Mouse (Mus musculus) G1E (cell line): ENCODE measurements around the gene Gtf3c5. TPM values are rescaled to one million over a fixed set of nuclear protein-coding genes. Genes with fewer than 3 reads are reported as not detected.

Experiments used
- ATAC-seq: 2 replicates; pipeline ENCODE4 v1.8.0; 2016; ENCODE audit warnings: mild to moderate bottlenecking; ENCODE audit not compliant: insufficient number of reproducible peaks, poor library complexity, low FRiP score, severe bottlenecking; ENCODE audit errors: extremely low read depth
- DNase-seq: peaks from one replicate; pipeline ENCODE4 v3.0.0; 2012; ENCODE audit warnings: low spot score
- H3K27me3 ChIP-seq: 2 replicates; pipeline ENCODE4 v1.6.1; 2012; ENCODE audit warnings: mild to moderate bottlenecking, low read length, inconsistent platforms; ENCODE audit not compliant: insufficient read depth
- H3K36me3 ChIP-seq: replicated peaks from 2 replicates; pipeline ENCODE3; 2012; ENCODE audit warnings: mild to moderate bottlenecking, inconsistent platforms
- H3K4me1 ChIP-seq: 2 replicates; pipeline ENCODE4 v1.6.1; 2012; ENCODE audit warnings: low read depth, low read length, inconsistent platforms, mixed read lengths; ENCODE audit not compliant: insufficient read depth
- H3K4me3 ChIP-seq: 2 replicates; pipeline ENCODE4 v1.5.1; 2012; ENCODE audit warnings: low read depth, mild to moderate bottlenecking, inconsistent platforms, low read length, moderate library complexity, mixed read lengths
- H3K9me3 ChIP-seq: replicated peaks from 2 replicates; pipeline ENCODE4 v1.6.1; 2012; ENCODE audit warnings: inconsistent platforms
- CTCF ChIP-seq: IDR thresholded peaks from 2 replicates; pipeline ENCODE4 v1.5.1; 2012; ENCODE audit warnings: low read depth, low read length, inconsistent platforms, mixed read lengths
- GATA1 ChIP-seq: IDR thresholded peaks from 2 replicates; pipeline ENCODE4 v1.6.1; 2012; ENCODE audit warnings: borderline replicate concordance, low read length, inconsistent platforms, mixed read lengths
- GATA2 ChIP-seq: IDR thresholded peaks from 2 replicates; pipeline ENCODE4 v1.6.1; 2012; ENCODE audit warnings: low read depth, low read length, inconsistent platforms, borderline replicate concordance
- POLR2AphosphoS5 ChIP-seq: IDR thresholded peaks from 2 replicates; pipeline ENCODE4 v1.6.1; 2012; ENCODE audit warnings: low read depth, low read length, inconsistent platforms; ENCODE audit not compliant: insufficient replicate concordance
- TAL1 ChIP-seq: conservative IDR thresholded peaks from 2 replicates; pipeline ENCODE4 v1.6.1; 2012; ENCODE audit warnings: low read depth, low read length, inconsistent platforms, mixed read lengths
- polyA plus RNA-seq: library from polyadenylated mRNA; stranded (reverse); fragments of >175 nt; gene quantifications from 2 replicates; pipeline ENCODE4 v1.2.3, GENCODE M21; 2012
- total RNA-seq, 2 experiments: library from RNA; stranded (forward) in 1 of 2; stranded (reverse) in 1 of 2; fragments of 200-1000 nt in 1 of 2; fragments of >200 nt in 1 of 2; fragmentation: Nextera tagmentation in 1 of 2; gene quantifications; 2 replicates each; pipeline ENCODE4 v1.2.3; 2014 to 2017

Gtf3c5 gene
- total and polyA plus RNA-seq, 3 experiments, result 19.0 to 60.2 (median 26.0) TPM

DNA sequence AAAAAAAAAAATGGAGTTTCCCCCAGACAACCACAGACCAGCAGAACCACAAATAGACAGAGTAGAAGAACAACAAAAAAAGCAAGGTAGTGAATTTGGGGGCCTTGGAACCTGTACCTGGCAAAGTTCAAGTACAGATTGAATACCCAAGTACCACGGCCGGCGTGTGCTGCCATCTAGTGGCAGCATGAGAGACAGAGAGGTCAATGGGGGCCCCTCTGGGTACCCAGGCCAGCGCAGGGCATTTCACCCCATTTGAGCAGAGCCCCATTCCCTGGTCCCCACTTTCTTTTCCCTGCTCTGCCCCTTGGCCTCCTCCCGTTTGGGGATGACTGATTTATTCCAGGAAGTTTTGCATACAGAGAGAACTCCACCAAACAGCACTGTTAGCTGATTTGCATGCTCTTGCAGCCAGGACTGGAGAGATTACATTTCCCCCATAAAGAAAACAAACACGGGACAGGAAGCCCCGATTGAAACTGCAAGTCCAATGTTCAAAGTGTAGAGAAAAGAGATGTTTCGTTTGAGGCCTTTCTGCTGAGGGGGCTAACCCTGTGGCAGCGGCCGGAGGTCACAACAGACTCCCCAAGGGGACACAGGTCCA, 39.1 kb upstream of the Gtf3c5 start:
- peak; percentile 70 for TF ChIP-seq CTCF
- no peak for TF ChIP-seq GATA1
- DNase-seq, result no peak
- peaks cover 50% of the 10 kb centered on the region for H3K4me1 ChIP-seq
- H3K9me3 ChIP-seq, result no peaks in the 10 kb centered on the region
- peak overlapping the region; percentile 47; the same call in 1 of the 2 replicates for H3K4me3 ChIP-seq
- ATAC-seq, result no peak
- peaks cover 30% of the 10 kb centered on the region for H3K36me3 ChIP-seq
- no peaks in the 10 kb centered on the region for H3K27me3 ChIP-seq

GRCm38 (mm10) chr2:28621664-28622171, 38.2 kb upstream of the Gtf3c5 start, which contains the start of gene Gfi1b:
Gfi1b (minus strand) TSS chr2:28621982.
- Histone ChIP-seq H3K36me3 (peaks cover 39% of the 10 kb centered on the region), H3K4me1 (peaks cover 59% of the 10 kb centered on the region), H3K27me3 (no peaks in the 10 kb centered on the region), H3K4me3 (peak within 1 kb of the TSS; percentile 83), H3K9me3 (no peaks in the 10 kb centered on the region)
- TF ChIP-seq POLR2AphosphoS5 (no peak), GATA1 (no peak), TAL1 (peak; percentile 53), GATA2 (no peak)
- DNase-seq (no peak), ATAC-seq (peak; percentile 68)

DNA sequence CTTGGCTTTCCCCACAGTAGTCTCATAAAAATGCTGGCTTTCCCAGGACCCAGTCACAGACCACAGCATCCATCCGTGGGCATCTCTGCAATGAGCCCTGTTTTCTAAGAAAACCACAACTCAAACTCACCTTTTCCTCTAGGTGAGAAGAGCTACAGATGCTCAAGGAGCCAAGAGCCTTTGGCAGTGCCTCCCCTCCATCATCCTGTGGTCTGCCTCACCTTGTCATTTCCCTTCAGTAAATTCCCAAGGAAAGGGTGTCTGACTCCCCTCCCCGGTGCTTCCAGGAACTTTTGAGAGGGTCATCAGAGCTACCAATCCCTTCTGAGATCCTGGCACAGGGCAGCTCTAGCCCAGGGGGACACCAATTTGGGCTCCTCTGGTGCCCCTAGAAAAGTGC, 37.6 kb upstream of the Gtf3c5 start:
- Histone ChIP-seq H3K27me3 (no peaks in the 10 kb centered on the region), H3K9me3 (no peaks in the 10 kb centered on the region), H3K4me3 (peak overlapping the region; percentile 83), H3K36me3 (peaks cover 45% of the 10 kb centered on the region), H3K4me1 (peaks cover 63% of the 10 kb centered on the region)
- ATAC-seq (no peak), DNase-seq (no peak)
- TF ChIP-seq GATA1, result no peak
- TF ChIP-seq GATA2, result no peak
- TF ChIP-seq CTCF, result no peak
- no peak for TF ChIP-seq POLR2AphosphoS5
- no peak for TF ChIP-seq TAL1

DNA sequence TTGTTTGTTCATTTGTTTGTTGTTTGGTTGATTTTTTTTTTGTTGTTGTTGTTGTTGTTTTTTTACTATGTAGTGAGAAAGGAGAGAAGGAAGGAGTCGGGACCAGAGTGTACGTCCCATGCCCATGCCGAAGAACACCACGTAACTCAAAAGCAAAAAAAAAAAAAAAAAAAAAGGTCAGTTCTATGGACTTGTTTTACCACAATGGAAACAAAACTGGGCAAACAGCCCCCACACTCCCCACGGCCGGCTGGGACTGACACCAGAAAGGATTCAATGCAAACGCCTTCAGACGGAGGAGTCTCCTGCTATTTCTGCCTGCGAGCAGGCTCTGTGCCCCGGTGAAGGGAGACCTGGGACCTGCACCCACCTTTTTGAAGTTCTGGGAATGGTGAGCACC, 37.0 kb upstream of the Gtf3c5 start:
- TF ChIP-seq TAL1 (no peak), CTCF (no peak), POLR2AphosphoS5 (no peak), GATA2 (no peak), GATA1 (no peak)
- Histone ChIP-seq H3K9me3 (no peaks in the 10 kb centered on the region), H3K4me1 (peaks cover 66% of the 10 kb centered on the region), H3K4me3 (peak overlapping the region; percentile 83), H3K36me3 (peaks cover 51% of the 10 kb centered on the region), H3K27me3 (no peaks in the 10 kb centered on the region)
- ATAC-seq (no peak), DNase-seq (no peak)

DNA sequence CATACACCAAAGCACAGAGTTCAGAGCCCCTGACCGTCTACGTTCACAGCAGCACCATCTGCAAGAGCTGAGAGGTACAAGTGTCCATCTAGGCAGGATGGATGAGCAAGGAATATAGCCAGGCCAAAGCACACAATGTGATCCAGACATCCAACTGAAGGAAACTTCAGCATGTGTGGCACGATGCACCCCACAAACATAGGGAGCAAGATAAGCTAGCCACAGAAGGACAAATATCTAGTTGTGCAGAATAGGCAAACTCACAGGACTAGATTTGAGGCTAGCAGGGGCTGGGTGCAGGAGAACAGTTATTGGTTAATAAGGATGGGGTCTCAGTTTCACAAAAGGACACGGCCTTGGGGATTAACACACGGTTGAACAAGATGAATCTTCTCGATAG, 35.8 kb upstream of the Gtf3c5 start:
- Histone ChIP-seq H3K27me3 (no peaks in the 10 kb centered on the region), H3K9me3 (no peaks in the 10 kb centered on the region), H3K36me3 (peaks cover 63% of the 10 kb centered on the region), H3K4me1 (peaks cover 78% of the 10 kb centered on the region), H3K4me3 (peak overlapping the region; percentile 83)
- DNase-seq (no peak), ATAC-seq (no peak)
- TF ChIP-seq GATA2, result no peak
- TF ChIP-seq CTCF, result no peak
- no peak for TF ChIP-seq TAL1
- TF ChIP-seq GATA1, result no peak
- no peak for TF ChIP-seq POLR2AphosphoS5

DNA sequence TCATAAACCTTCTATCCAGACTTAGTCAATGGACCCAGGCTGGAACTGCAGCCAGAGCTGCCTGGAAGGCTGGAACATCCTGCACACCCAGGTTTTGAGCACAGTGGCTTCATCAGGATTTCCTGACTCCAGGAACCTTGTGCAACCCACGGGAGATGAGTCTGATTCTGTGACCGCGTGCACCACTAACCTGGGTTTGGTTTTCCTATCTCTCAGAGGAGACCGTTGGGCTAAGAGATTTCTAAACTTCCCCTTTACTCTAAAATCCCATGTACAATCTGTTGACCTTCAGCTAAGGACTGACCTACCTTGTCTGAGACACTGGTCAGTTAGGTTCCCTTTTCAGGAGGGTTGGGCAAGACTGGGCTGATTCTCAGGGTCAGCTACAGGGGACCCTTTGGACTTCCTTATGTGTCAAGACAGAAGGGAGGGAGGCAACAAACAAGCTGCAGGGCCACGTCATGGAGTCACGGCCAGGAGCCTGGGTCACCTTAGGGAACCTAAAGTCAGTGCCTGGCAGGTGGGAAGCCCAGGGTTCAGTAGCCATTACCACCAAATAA, 35.3 kb upstream of the Gtf3c5 start:
- peaks cover 79% of the 10 kb centered on the region for H3K4me1 ChIP-seq

More for the DNA sequence above, 35.3 kb upstream of the Gtf3c5 start:
- TF ChIP-seq TAL1, result no peak
- no peak for TF ChIP-seq GATA1
- peaks cover 68% of the 10 kb centered on the region for H3K36me3 ChIP-seq
- no peak for DNase-seq
- no peaks in the 10 kb centered on the region for H3K27me3 ChIP-seq
- ATAC-seq, result no peak
- H3K4me3 ChIP-seq, result peak overlapping the region; percentile 83
- no peaks in the 10 kb centered on the region for H3K9me3 ChIP-seq
